Mouse (Mus musculus) embryo, embryonic 9.5 days (tissue): ENCODE measurements around the gene Bicd1.
A peak's percentile ranks its signal among the peaks of the same experiment; 100 is the strongest.
"Not testable (repeated sequence)": the region's sequence is repeated elsewhere in the genome, so short reads cannot be mapped to it uniquely, and the experiment has no call there.

ENCODE experiments used
- DNase-seq: peaks from one replicate; pipeline ENCODE4 v3.0.0-alpha.2; 2017; ENCODE audit errors: extremely low spot score

Gene Bicd1

DNA sequence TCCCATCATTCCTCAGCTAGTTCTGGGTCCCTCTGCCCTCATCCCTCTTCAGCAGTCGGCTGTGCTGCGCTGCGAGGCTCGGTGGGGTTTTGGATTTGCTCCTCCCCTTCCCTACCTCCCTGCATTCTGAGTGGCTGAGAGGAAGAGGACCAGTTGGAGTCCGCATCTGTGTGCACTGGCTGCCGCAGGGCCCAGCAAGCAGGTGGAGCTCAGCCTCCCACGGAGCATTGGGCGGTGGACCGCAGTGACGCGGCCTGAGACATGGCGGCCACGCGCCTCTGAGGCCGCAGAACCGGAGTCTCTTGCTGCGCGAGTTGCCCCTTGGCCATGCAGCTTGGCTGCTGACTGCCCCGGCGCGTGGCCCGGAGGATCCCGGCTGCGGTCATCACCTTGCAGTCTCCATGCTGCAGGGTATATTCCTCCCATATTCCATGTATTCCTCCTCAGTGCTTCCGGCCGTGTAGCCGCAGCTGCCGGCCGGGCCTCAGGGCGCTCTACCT is at the start of gene Bicd1:
Gene Bicd1 (plus strand): TSS at position 54 of the 500 bp plus-strand sequence.
- DNase-seq = peak; percentile 83

DNA sequence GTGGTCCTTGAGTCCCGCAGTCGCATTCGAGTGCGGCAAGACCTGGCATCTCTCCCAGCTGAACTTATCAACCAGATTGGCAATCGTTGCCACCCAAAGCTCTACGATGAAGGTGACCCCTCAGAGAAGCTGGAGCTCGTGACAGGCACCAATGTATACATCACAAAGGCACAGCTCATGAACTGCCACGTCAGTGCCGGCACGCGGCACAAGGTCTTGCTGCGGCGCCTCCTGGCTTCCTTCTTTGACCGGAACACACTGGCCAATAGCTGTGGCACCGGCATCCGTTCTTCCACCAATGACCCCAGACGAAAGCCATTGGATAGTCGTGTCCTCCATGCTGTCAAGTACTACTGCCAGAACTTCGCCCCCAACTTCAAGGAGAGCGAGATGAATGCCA is 46.2 kb upstream of the Bicd1 start:
- DNase-seq = not testable (repeated sequence)

DNA sequence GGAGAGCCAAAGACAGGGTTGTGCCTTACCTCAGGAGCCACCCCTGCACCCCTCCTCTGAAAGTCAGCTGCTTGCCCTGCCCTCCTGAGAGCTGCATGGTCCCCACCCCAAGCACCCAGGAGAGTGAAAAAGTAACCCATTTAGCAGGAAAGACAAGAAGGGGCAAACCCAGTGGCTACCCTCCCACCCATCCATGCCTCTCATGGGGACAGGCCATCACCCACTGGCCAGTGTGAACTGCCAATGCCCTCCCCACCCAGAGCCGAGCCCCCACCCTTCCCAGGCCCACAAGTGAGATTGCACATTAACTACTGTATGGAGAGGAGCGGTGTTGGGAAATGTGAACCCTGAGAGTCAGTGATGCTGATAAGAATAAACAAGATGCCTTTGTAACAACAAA is 42.7 kb upstream of the Bicd1 start:
- DNase-seq = not testable (repeated sequence)

DNA sequence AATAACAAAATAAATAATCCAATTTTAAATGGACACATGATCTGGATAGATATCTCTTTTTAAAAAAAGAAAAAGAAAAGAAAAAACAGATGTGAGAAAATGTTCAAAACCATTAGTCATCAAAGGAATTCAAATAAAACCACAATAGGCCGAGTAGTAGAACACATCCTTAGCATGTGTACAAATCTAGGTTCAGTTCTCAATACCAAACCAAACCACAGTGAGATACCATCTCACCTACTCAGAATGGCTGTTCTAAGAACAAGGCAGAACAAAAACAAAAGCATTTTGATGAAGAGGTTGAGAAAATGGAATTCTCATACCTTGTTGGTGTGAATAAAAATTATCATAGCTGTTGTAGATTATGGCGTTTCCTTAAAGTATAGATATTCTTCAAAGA is 42.3 kb upstream of the Bicd1 start:
- DNase-seq = no peak

DNA sequence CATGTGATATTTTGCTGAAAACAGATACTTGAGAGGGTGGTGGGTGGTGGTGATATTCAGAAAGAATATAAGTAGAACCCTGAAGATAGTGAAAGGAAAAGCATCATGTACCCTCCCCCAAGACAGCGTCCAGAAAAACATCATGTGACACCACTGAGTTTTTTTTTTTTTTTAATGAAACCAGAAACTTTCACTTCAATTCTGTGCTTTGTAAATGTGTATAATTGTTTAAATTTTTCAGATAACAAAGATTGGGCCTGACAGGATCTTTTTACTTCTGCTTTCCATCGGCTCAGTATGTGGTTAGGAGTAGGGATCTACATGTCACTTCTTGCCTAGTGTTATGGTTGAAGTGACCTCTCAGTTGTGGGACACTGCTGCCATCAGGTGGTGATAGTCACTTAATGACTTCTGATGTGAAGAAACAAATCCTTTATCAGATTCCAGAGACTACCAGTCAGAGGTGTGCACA is 33.7 kb upstream of the Bicd1 start:
- peak; percentile 63 for DNase-seq

DNA sequence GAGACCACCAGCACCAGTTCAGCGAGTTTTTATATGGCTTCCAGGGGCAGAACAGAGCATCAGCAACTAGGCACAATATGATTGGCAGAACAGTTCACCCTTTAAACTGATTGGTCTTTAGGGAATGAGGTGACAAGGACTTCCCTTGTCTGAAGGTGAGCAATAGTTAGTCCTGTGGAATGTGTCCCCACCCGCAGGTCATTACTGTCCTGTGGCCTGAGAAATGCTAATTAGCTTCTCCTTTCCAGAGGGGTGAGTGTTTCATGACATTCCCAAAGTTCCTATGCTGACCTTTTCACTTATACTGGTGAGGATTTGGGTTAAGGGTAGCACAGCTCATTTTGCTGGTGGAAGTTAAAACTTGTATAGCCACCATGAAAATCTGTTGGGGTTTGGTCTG is 25.2 kb upstream of the Bicd1 start:
- no peak for DNase-seq

DNA sequence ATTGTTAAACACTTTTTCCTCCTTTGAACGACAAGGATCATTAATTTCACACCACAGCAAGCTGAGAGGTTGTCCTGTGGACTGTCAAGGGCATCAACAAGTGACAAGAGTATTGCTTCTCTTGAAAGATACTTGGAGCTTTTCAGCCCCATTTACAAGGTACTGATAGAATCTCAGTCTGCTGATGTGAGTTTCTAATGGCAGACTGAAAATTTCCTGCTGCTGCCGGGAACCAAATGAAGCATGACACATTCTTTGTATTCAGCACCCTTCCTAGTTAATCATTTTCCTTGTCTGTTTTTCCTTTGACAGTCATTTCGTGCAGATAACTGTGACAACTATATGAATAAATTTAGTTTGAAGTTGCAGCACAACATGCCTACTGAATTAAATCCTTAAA is 22.3 kb upstream of the Bicd1 start:
- no peak for DNase-seq

DNA sequence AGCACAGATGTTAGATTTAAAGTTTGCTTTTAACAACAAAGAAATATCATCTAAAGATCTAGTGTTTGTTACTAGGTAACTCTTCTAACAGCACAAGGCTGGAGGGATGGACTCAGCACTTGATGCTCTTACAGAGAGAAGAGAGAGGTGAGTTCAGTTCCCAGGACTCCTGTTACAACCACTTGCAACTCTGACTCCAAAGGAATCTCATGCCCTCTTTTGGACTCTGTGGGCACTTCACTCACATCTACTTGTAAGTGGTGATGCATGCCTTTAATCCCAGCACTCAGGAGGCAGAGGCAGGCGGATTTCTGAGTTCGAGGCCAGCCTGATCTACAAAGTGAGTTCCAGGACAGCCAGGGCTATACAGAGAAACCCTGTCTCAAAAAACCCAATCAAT is 19.1 kb upstream of the Bicd1 start:
- DNase-seq = not testable (repeated sequence)

DNA sequence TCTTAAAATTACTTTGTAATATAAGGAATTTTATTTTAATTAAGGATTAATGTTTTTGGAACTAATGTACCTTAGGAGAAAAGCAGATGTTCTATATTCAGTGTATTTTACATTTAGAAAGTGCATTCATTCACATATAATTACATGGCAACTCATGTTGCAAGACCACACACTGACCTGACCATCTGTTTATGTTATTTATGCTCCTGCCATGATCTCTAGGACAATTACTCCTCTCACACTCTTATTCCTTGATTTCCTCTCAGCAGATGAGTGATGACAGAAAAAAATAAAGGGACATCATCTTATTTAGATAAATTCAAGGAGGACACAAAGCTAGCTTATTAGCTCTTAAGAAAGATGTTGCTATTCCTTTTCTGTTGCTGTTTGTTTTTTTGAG is 9.3 kb upstream of the Bicd1 start:
- no peak for DNase-seq

DNA sequence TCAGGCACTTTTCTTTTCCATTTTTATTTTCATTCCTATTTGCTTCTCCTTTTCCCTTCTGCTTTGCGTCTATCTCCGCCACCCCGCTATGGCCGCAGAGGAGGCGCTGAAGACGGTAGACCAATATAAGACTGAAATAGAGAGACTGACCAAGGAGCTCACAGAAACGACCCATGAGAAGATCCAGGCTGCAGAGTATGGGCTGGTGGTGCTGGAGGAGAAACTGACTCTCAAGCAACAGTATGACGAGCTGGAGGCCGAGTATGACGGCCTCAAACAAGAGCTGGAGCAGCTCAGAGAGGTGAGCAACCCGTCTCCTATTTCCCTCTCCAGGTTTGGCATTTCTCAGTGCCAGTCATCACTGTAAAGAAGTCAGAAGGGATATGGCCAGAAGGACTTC is 655 bp downstream of the Bicd1 start:
- DNase-seq = no peak

DNA sequence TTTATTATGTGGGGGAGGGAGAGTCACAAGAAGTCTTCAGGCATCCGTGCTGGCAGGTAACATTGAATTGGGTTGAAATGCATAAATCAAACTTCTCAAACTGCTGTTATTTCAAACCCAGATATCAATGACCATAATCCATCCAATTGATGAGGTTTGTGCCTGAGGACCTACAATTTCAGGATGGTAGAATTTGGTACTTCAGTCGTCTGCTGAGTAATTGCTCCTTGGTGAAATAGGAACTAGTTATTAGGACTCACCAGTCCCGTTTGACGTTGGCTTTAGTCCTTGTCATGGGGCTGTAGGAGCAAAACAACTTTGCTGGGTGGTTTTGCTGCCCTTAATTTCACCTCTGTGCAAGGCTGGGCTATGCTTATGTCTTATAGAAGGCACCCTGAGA is 1.2 kb downstream of the Bicd1 start:
- DNase-seq = no peak

DNA sequence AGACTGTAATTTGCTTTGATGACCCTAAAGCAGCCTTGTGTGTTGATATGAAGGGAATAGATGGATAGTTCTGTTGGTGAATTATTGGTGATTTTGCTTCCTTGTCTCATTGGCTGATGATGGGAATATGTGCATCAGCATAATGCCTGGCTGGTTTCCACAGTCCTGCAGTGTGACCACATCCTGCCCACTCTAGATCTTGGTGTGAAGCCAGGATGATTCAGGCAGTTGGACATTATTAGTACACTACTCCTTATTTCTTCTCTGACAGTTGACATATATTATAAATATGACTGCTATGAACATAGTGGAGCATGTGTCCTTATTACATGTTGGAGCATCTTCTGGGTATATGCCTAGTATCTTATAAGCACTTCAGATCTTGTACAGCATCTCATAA is 4.6 kb downstream of the Bicd1 start:
- DNase-seq = no peak

DNA sequence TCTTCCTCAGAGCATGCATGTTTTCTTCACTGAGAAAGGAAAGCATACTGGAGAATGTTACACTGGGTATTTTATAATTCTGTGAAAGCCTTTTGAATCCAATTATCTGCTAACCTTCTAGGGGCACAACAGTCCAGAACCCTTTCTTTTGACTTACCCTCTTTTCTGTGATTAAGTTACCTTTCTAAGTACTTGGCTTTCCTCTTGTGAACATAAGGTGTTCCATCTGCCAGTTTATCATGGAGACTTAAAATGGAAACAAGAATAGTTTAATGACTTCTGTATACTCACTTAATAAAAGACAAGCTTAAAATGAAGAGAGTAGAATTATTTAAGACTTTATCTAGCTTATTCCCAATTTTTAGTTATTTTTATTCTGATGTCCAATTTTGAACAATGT is 16.1 kb downstream of the Bicd1 start:
- no peak for DNase-seq

DNA sequence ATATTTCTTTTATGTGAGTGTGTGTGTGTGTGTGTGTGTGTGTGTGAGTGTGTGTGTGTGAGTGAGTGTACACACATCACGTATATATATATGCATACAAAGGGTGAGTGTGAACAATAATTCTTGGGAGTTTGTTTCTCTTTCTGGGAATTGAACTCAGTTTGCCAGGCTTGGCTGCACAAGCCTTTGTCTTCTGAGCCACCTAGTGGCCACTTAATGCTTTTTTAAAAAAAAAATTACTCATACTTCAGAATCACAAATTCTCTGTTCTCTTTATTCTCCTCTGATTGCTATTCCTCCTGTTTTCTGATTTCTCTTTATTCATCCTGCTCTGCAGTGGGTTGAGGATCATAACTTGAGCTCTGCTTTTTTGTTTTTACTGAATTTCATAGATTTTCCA is 30.5 kb downstream of the Bicd1 start:
- DNase-seq = no peak

DNA sequence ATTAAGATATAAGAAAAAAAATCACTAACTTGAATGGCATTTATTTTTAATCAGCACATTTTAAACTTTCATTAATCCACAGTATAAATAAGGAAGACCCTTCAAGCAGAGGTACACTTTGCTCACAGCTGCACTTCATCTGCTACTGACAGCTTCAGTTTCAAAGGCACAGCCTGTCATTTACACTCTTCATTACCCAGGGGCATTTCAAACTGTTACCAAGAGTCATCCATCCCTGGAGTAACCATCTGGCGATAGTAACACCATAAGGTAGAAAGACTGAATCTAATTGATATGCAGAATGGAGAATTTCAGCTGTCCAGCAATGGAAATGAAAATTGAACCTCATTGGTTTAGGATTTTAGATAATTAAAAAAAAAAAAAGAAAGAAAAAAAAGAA is 34.2 kb downstream of the Bicd1 start:
- no peak for DNase-seq

DNA sequence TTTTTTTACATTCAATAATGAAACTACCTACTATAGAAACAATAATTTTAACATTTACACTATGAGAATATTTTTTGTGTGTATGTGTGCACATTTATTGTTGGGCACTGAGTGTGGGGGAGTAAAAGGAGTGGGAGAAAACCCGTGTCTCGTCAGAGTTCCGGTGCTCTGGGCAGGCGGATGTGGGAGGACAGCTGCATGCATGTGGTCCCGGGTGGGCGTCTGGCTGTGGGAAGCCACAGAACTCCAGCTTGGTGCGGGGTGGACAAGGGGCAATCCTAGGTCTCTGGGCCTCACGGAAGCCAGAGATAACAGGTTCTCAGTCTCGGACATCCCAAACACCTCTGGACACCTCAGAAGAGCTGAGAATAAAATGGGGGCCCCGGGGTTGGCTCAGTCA is 37.2 kb downstream of the Bicd1 start:
- DNase-seq = no peak

DNA sequence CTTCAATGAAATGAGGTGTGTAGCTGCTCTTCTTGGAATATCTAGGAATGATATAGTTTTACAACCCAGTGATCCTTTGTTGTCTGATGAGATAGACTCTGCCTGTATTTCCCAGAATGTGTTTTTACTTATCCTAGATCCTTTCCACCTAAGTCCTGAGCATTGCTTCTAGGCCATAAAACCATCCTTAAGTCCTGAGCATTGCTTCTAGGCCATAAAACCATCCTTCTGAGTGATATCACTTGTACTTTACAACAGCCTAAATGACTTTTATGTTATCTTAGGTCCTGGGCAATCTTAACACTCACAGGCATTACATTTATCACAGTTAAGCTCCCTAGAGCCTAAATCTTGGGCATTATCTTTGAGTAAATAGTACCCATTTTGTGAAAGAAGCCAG is 48.6 kb downstream of the Bicd1 start:
- no peak for DNase-seq

DNA sequence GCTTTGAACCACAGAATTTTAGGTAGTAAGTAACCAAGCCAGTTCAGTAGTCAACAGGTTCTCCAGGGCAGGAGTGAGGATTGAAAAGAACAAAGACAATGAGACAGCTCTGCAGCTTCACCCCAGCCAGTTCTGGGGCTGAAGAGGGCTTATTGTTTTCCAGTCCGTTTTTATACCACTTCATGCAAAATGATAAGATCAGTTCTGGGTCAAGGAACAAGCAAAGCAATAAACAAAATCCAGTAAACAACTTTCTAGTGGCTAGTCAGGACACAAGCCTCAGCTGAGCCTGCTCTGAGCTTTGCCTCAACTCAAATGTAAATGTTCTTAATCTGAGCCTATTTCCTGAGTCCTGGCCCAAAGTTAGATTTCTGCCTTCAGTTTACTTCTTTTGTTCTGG is 52.3 kb downstream of the Bicd1 start:
- no peak for DNase-seq

DNA sequence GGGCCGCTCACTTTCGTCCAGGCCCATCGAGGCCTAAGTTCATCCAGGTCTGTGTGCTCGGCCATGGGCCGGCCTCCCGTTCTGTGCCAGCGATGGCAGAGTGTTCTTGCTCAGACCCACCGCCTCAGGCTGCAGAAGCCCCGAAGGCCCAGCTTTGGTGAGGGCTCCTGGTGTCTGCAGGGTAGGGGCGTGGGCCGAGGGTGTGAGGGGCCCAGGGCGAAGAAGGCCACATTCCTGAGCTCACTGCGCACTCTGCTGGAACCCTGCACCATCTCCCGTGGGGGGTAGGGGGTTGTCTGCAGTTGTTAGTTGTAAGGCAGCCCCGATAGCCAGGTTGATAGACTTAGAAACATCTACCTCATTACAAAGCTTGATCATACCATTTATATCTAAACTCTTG is 62.8 kb downstream of the Bicd1 start:
- DNase-seq = no peak

DNA sequence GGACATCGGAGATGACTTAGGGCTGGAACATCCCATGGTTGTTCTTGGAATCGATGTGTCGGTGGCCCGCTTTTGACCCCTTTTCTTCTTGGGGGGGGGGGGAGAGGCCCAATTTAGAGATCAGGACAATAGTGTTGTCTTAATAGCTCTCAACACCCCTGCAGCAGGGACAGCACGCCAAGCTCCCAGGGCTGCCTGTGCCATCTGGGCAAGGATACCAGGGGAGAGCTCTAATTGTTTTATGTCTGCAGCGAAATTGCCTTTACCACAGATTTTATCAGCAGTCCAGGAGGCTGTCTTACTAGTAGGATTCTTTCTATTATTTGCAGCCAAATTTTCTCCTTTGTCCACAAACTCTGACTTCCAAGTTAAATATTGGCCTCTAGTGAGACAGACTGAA is 63.8 kb downstream of the Bicd1 start:
- not testable (repeated sequence) for DNase-seq

DNA sequence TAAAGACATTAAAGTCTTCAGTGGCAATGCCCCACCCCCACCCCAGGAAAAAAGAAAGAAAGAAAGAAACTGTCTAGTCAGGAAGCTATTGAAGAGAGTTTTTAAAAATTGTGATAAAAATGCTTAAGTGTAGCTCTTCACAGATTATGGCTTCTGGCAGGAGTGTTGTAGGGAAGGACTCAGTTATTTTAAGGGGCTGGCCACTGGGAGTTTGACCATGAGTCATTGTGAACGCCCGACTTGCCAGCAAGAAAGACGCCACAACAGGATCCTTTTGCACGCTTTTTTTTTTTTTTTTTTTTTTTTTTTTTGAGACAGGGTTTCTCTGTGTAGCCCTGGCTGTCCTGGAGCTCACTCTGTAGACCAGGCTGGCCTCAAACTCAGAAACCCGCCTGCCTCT is 73.2 kb downstream of the Bicd1 start:
- DNase-seq = not testable (repeated sequence)

DNA sequence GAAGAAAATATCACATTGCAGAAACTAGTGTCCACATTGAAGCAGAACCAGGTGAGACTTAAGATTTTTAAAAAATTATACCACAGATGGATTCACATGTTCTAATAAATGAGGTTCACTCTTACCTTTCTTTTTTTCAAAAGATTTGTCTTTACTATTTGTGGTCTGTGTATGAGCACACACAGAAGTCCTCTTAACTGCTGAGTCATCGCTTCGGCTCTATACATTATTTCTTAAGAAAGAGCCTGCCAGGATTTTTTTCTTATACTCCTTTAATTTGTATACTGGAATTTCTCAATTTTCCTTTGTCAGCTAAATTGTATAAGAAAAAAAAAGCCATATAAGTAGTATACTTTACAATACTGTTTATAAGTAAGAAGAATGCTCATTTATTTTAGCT is 86.0 kb downstream of the Bicd1 start:
- DNase-seq = no peak

DNA sequence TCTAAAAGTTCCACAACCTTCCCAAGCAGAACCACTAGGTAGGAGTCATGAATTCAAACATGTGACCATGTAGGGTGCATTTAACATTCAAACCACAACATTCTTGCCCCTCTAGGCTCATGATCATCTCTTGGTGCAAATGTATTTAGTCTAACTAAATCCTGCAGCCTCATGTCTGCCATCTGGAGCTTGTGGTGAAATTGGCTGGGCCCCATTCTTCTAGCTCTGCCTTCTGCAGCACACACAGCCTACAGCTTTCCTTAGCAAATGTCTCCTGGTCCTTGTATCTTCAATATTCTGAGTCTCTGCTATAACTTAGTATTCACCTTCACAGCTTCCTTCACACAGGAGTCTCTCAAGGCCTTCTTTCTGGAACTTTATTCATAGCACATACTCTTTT is 87.2 kb downstream of the Bicd1 start:
- no peak for DNase-seq

DNA sequence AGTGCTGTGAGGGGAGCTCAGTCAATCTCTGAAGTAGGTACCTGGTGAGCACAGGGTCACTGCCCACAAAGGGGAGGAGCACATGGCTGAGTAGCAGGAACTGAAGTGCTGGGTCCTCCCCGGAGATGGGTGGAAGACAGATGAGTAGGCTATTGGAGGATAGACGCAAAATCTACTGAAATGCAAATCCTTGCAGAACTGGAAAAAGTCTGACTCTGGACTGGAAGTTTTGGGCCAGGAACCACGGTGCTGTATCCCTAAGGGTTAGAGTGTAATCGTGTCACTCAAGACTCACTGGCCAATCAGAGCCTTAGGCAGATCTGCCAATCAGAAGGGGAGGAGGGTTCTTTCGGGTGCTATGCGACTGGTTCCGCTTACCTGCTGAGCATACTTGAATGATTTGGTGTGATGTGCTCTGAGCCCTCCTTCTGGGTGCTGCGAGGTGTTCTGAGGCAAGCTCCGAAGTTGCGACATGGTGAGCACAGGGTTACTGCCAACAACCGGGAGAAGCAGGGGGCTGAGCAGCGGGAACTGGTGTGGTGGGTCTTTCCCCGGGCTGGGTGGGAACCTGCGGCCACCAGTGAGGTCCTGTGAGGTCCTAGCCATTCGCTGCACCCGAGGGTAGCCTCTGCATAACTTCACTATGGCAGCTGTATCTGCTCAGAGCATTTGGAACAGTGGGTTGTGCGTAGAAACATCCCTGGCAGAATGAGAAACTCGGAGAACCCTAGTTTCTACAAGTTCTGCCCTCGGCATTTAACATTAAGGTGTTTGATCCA is 157.2 kb downstream of the Bicd1 start:
- DNase-seq = peak; percentile 82
